Mouse (Mus musculus) embryonic facial prominence, embryonic 15.5 days (tissue): Measurements from ENCODE around the gene Mpp4. TPM values are rescaled to one million over a fixed set of nuclear protein-coding genes. Genes with fewer than 3 reads are reported as not detected.

ENCODE experiments used
- polyA plus RNA-seq: library from polyadenylated mRNA; unstranded; fragments of >200 nt; fragmentation: Nextera tagmentation; extraction: Ambion mirVana; gene quantifications from 2 replicates; pipeline ENCODE4 v1.2.1, GENCODE M21; 2015

Gene Mpp4
- polyA plus RNA-seq, 1 experiment from 2014 or later = 0.23 TPM

Other genes with a start within 250 kb of the Mpp4 start
- gene Trak2, start 190.0 kb downstream of the Mpp4 start, polyA plus RNA-seq = 11.0 and 12.5 TPM in 2 replicates
- gene Stradb, start 189.9 kb downstream of the Mpp4 start, polyA plus RNA-seq = 23.6 and 26.0 TPM in 2 replicates
- gene C2cd6, start 68.5 kb downstream of the Mpp4 start, polyA plus RNA-seq = not detected in 2 replicates
- gene Tmem237, start 43.0 kb downstream of the Mpp4 start, polyA plus RNA-seq = 30.5 and 31.8 TPM in 2 replicates
- gene Als2, start 73.8 kb upstream of the Mpp4 start, polyA plus RNA-seq = 7.6 and 8.8 TPM in 2 replicates
- 0.80 and 1.8 TPM in 2 replicates for gene Cdk15, start 93.5 kb upstream of the Mpp4 start, polyA plus RNA-seq